Mouse (Mus musculus) leukemia stem cell, adult 10-12 weeks (primary cell): ENCODE results near the gene Gm10750. TPM values are rescaled to one million over a fixed set of nuclear protein-coding genes. Genes with fewer than 3 reads are reported as not detected.

Source experiments
- polyA plus RNA-seq: library from polyadenylated mRNA; stranded (reverse); fragments of >175 nt; gene quantifications from 2 replicates; pipeline ENCODE4 v1.2.3, GENCODE M21; 2012; ENCODE audit warnings: low replicate concordance

Gm10750 gene
- polyA plus RNA-seq = not detected in 2 replicates

GRCm38 (mm10) chr2:149017137-149017536 is at the start of gene Gm10750:
Gm10750 (minus strand) TSS chr2:149017237.

GRCm38 (mm10) chr2:149003151-149003550 is 13.9 kb downstream of the Gm10750 start, which contains the start of gene Gm1330:
Gm1330 (minus strand) TSS chr2:149003251.

Other genes with a start within 250 kb of the Gm10750 start
- not detected in 2 replicates for gene Cst11, start 245.7 kb downstream of the Gm10750 start, polyA plus RNA-seq
- gene 8030411F24Rik, start 235.2 kb downstream of the Gm10750 start, polyA plus RNA-seq = not detected in 2 replicates
- gene Cst12, start 227.9 kb downstream of the Gm10750 start, polyA plus RNA-seq = not detected in 2 replicates
- gene Cst8, start 218.5 kb downstream of the Gm10750 start, polyA plus RNA-seq = not detected in 2 replicates
- not detected in 2 replicates for gene Cst13, start 197.2 kb downstream of the Gm10750 start, polyA plus RNA-seq
- gene Cst9, start 182.1 kb downstream of the Gm10750 start, polyA plus RNA-seq = not detected in 2 replicates
- not detected in 2 replicates for gene 9230104L09Rik, start 152.2 kb downstream of the Gm10750 start, polyA plus RNA-seq
- gene Cst3, start 141.5 kb downstream of the Gm10750 start, polyA plus RNA-seq = 182 and 224 TPM in 2 replicates
- gene Gm1330, start 14.0 kb downstream of the Gm10750 start, polyA plus RNA-seq = not detected in 2 replicates